Mouse (Mus musculus): ENCODE results near the gene Srgap1.

Gene Srgap1

DNA sequence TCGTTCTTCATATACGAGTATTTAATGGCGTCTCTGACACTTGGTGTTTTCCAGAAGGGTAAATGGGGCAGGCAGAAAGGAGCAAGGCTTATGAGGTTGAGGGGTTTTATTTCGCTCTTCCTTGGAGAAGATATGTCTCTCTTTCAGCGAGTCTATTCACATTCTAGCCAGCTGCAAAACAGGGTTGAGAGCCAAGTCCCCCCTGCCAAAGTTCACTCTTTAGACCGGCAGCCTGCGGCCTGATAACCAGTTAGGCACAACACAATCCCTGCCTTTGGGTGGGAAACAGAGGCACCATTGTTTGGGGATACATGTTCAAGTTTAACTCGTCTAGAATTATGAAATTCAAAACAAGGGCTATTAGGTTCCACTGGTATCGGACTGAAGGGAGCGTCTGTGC lies 83.0 kb downstream of the Srgap1 start:
- CTCF ChIA-PET: no interaction called here

DNA sequence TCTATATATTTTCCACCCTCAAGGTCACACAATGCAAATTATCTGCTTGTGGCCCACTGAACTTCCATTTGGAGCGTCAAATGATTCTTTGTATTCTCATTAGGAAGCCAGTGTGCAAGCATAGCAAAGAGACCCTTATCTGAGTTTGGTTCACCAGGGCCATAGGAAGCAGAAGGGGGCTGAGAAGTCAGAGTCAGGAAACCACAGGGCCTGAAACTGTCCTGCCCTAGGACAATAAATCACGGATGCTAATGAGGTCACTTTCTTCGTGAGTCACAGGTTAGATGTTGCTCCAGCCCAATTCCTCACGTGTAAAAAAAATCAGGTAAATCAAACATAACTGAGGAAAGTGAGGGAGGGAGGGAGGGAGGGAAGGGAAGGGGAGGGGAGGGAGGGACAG lies 85.1 kb downstream of the Srgap1 start:
- CTCF ChIA-PET: no interaction called here

DNA sequence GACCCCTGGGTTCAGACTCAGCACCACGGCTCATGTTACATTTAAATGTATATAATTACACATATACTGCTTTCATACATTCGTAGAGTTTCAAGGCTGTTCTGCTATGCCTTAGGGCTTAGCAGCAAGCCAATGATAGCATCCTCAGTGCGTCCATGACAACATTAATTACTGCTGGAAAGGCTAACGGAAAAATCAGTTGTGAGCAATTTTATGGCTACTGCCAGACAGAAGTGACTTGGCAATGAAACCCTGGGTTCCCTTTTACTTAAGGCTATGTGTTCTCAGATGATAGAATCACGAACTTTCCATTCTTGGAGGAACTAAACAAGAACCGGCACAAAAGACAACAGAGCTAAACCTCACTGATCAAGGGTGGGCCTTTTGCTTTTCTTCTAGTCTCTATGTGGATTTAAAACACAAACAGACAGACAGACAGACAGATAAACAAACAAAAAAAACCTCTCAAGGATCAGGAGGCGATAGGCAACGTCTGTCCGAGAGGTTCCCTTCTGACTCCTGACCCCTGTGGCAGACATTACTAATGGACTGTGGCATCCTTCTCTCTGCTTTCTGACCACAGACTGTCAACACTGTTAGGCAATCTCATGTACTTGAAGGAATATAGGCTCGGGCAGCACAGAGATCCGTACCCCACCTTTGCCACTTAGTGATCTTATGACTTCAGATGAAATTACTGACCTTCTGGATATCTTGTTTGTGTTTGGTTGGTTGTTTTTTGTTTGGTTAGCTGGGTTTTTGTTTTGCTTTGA lies 85.8 kb downstream of the Srgap1 start:
- CTCF ChIA-PET: no interaction called here

DNA sequence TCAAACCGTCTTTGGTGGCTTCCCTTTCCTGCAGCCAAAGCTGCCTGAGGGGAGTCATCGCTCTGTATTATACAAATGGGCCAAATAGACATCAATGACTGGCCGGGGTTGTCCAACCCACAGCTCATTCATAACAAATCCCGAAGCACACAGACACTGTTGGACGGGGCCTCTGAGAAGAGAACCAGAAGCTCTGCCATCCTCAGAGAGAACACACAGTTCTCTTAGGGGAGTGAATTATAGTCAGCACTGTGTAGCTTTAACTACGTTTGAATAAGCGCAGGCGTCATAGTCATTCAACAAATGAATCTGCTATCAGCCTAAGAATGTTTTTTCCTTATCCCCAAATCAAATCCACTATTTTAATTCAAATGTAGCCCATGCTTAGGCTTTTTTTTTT lies 88.4 kb downstream of the Srgap1 start:
- CTCF ChIA-PET: no interaction called here

DNA sequence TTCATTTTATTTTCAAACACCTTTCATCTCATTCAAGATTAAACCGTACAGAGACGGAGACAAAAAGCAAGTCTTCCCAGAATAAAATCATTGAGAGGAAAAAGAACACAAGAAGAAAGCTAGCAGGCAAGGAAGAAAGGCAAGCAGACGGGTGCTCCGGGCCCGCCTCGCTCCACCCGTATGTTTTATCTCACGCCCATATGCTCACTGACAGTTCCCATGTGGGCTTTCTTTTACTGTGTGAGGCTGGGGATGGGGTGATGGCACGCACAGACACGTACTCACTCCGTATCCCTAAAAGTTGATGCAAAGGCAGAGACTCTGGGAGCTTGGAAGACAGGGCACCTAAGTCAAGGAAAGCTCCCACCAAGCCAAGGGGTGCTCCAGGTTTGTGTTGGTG lies 90.6 kb downstream of the Srgap1 start:
- CTCF ChIA-PET: no interaction called here

DNA sequence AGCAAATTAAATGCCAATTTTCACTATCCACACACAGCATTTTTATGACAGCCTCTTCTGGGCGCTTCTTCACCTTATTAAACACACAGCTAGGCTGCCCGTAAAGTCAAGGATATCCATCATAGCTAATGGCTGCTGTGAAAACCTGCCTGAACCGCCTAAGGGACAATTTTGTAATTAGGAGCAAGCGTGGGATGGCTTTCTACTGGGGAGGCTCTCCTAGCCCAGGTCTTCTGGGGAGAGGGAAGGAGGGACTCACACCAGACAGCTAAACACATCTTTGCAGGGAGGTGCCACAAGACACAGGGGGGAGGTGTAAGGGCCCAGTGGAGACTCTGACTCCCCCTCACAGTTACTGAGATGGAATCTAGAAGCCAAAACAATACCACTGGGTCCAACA lies 91.4 kb downstream of the Srgap1 start:
- CTCF ChIA-PET: no interaction called here

DNA sequence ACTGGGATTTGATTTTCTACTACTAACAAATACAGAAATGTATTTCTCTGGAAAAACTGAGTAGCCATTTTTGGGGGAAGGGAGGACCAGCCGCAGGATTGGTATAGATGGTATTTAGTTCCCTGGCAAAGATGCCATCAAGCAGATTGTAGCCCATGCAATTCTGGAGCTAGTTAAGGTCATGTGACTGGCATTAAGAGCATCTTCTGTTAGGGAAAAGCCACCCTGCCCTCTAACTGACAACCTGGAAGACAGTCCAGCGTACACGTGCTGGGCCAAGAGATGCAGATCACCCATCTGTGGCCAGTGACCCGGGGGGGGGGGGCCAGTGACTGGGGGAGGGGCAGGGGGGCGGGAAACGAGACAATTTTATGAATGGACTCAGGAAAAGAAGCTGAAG lies 92.2 kb downstream of the Srgap1 start:
- CTCF ChIA-PET: no interaction called here

DNA sequence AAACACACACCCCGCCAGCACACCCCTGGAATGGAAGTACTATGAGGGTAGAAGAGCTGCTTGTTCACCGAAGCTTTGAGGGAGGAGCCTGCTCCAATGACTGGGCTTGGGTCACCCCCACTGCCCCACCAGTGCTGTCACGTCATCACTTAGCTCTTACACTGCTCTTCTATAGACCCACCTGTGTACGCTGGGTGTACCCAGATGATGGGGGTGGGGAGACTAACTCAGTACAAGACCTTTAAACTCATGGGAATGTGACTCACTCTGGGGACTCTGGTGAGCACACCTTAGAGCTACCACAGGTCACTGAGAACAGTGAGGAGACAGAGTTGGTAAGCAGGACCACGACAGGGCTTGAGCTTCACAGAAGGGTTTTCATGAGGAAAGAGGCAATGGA lies 94.1 kb downstream of the Srgap1 start:
- CTCF ChIA-PET: no interaction called here

DNA sequence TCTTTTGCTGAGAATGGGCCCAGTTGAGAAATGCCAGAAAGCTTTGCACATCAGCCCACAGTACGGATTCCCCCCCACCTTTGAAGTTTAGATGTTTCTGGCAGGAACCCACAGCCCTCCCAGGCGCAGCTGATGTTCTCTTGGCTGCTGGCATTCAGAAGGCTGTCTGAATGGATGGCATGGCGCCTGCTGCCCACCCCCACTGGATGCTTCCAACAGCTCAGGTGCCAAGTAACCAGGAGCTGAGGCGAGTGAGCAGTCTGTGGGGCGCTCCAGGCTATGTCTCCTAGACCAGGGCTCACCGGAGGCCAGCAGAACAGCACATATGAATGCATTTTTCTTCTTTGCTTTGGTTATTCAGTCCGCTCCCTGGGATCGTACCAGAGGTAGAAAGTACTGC lies 100.9 kb downstream of the Srgap1 start:
- CTCF ChIA-PET: no interaction called here

DNA sequence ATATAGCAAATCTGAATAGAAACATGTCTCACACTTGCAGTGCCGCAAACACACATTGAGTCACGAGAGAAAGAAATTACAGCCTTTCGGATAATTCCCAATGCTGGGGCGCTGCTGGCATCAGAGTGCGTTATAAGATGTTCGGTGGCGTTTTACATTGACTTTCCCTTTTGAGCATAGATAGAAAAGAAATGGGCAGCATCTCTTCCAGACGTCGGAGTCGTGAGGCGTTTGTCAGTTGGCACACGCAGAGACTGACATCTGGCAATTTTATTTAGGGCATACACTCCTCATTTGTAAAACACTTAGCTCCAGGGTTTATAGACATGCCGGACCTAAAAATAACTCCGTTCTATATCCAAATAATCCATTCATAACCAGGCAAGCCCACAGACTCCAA lies 115.2 kb downstream of the Srgap1 start:
- CTCF ChIA-PET: no interaction called here

DNA sequence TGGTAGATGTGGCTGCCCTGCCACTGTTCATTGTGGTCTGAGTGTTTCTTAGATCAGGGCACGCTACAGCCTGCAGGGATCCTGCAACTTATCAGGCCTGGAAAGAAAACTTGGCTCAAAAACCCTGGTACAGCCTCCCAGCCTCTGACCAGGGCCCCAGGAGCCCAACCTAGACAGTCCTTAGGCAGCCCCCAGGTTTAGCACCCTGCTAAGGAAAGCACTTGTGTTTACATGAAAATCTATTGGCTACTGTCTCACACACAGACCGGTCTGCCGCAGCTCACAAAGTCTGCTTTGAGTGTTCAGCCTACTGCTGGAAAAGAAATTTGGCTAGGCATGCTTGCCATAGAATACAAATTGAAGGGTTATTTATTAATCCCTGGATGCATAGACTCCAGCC lies 121.0 kb downstream of the Srgap1 start:
- CTCF ChIA-PET: no interaction called here

DNA sequence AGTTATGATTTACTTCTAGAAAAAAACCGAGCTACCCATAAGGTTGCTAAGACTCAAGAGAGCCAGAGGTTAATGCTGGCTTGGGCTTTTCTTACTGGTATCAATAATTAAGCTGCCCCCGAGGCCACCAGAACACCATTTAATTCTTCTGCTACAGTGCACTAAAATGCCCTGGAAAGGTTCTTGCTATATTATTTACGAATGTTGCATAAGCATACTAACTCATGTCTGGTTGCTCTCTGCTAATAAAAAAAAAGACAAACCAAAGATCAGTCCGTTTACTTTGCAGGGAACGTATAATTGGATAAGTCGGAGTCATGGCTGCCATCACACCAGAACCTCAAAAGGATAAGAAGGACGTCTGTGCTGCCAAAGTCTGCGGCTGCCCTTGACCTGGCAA lies 128.1 kb downstream of the Srgap1 start:
- CTCF ChIA-PET: no interaction called here

DNA sequence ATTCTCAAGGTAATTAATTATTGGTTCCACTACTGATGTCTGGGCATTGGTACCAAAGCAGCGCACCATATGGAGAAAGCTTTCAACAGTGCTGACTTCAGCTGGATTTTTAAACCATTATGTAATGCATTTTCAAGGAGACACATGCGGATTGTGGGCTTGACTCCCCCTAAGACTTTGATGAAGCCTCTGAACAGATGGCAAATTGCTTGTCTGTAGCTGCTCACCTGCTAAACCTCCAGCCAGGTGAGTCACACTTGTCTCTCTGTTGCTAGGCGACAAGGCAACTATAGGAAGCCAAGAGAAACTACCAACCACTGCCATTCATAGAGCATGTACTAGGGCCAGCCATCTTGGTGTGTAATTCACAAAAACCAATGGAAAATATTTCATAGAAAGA lies 128.5 kb downstream of the Srgap1 start:
- CTCF ChIA-PET: no interaction called here

DNA sequence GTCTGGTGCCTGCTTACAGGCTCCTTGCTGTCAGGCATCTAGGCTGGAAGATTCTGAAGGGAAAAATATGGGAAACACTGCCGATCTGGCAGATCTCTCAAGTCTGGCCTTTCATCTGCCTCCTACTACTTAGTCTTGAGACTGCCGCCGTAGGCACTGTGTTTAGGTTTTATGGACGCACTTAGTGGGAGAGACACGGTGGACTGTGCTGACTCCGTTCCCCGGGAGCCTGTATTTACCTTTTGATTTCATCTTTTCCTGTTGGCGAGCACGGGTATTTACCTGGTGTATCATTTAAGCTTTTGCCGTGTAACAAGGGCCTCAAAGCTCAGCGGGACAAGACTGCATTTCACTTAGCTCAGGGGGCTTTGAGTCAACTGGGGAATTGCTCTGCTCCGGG lies 131.6 kb downstream of the Srgap1 start:
- CTCF ChIA-PET: interaction anchor here (0.6 kb wide), 1 partner anchor 751 kb away, joined by 6 read pairs; no protein-coding TSS in a partner anchor

DNA sequence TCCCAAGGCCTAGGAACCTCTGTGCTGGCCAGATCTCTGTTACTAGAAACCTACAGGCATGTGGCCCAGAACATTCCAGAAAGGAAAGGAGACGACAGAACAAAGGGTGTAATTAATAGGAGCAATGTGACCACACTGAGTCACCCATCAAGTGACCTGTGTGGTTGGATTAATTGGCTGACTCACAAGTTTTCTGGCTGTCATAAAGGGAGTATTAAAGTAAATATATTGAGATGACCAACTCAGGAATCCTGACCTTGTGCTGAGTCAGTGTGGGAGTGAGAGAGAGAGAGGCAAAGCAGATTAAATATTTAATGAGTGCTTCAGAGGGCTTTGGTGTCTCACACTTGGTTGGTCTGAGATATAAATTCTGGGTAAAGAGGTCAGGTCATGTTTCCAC lies 143.0 kb downstream of the Srgap1 start:
- CTCF ChIA-PET: no interaction called here

DNA sequence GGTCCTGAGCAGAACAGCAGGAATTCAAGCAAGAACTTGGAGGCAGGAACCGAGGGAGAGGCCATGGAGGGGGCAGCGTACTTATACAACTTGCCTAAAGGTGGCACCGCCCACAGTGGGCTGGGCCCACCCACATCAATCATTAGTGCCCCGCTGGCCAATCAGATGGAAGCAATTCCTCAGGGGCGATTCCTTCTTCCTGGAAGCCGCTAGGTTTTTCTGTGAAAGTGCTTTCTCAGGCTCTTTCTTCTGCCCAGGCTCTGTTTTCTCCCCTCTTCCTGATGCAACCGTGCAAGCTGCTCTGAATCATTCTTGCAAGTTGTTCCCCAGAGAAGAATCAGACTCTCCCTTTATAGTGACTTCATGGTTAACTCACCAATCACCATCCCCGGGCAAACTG lies 144.5 kb downstream of the Srgap1 start:
- CTCF ChIA-PET: no interaction called here

DNA sequence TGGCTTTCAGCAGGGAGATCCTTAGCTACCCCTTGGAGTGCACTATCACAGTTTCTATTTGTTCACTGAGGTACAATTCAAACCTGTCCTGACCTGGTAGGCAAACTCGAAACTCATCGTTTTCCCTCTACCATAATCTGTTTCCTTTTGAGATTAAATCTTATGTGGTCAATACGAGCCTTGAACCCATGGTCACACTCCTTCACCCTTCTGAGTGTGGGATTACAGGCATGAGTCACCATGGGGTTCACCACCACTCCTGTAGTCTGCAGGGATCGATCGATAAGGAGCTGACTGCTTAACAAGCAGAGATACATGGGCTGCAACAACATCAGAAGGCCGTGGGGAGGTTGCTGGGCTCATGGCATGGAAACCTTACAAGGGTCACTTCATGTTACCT lies 146.3 kb downstream of the Srgap1 start:
- CTCF ChIA-PET: no interaction called here

DNA sequence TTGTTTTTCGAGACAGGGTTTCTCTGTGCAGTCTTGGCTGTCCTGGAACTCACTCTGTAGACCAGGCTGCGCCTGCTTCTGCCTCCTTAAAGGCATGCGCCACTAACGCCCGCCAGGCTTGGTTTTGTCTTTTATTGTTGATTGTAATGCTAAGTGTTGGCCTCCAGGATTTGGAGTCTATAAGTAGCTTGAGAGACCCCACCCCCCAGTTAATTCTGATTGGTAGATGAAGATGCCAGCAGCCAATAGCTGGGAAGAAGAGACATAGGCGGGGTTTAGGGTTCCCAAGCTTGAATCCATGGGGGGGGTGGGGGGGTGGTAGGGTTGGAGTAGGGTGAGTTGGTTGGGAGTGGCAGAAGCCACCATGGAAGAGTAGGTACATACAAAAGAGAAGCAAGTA lies 147.4 kb downstream of the Srgap1 start:
- CTCF ChIA-PET: no interaction called here

DNA sequence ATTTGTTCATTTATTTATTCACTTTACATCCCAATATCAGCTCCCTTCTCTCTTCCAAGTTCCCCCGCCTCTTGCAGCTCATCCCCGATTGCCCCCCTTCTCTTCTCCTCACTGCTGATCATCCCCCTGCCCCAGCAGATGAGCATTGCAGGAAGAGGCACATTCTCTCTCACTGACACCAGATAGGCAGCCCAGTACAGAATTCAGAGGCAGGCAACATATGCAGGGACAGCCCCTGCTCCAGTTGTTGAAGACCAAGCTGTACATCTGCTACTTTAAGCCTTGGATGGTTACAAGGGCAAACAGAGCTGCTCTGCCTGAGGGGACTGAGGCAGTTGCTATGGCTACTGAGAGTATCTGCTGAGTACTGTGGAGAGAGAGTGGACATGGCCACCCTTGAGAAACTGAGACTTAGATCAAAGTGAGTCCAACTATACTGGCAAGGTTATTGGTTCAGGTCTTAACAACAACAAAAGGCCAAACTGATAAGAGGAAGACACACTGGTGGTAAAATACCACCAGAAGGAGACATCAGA lies 149.2 kb downstream of the Srgap1 start:
- CTCF ChIA-PET: no interaction called here

DNA sequence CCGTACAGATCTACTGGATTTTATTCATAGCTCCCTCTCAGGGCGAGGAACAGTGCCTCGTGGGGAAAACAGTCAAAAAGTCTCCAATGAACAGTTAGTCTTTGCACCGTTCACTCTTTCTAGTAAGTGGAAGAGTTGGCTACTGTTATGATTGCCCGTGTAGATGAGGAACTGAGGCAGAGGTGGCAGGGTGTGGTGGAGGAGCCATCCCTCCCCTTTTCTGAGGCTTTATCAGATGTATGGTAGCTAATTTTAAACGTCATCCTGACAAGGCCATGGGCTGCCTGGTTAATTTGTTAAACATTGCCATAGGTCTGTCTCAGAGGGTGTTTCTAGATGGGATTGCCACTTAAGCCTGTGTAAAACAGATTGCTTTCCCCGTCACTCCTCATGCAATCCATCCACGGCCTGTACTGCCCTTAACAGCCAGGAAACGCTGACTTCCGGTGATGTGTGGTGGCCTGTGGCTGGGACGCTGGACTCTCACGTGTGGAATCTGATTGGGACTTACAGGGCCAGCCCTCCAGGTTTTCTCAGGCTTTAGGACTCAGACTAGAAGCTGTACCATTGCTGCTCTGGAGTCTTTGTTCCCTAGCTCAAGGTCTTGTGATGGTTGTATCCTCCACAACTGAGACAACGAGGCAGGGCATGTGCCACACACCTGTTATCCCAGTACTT lies 155.6 kb downstream of the Srgap1 start:
- CTCF ChIA-PET: no interaction called here

DNA sequence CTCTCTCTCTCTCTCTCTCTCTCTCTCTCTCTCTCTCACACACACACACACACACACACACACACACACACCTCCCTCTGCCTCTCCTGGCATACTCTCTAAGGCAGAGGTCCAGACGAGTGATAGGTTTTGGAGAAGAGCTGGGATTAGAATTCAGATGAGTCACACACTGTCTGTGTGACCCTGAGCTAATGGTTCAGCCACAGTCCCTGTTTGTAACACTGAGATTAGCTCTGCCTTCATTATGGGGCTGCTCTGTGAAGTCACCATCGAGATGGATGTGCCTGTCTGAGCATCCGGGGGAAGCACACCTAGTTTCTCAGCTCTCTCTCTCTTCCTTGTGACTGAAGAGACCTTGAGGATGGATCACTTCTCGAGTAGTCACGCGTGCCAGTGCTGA lies 157.1 kb downstream of the Srgap1 start:
- CTCF ChIA-PET: no interaction called here

DNA sequence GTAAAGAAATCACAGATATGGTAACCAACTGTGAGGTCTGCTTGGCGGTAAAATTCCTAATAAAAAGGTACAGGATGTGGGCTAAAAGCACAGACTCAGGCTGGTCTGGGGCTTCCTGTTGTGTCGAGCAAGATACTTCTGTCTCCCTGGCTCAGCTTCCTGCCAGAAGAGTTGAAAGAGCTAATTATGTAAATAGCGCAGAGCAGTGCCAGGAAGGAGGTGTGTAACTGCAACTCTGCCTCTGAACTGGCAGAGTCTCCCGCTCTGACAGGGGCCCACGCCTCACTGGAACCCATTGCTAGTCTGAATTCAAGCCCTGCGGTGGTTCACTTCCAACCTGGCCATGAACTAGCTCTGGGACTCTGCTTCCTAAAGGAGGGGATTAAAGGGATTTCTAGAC lies 160.3 kb downstream of the Srgap1 start:
- CTCF ChIA-PET: no interaction called here

DNA sequence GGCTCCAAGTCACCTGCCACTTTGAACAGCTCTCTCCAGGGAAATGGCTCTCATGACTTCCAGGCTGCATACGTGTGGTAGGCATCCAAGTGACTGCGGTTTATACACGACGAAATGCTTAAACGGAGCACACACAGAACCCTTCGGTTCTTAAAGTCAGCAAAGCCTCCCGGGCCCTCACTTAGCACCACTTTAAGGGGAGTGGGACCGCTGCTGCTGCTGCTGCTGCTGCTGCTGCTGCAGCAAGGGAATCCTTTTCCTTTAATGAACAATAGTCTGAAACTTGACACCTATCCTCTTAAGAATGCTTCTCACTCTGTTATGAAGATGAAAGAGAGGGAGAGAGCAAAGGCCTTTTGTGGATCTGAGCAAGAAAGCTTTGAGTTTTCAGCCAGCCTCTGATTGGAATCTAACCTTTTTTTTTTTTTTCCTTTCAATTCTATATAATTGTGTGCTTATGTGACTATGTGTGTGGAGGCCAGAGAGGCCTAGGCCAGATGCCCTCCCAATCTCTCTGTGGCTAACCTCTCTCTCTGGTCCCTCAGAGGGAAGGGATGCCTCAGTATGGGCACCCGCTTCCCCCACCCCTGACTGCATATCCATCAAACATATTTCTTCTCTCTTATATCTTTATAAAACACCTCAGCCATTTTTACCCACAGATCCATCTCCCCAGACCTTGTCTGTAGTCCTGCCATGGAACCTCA lies 161.4 kb downstream of the Srgap1 start:
- CTCF ChIA-PET: interaction anchor here (0.6 kb wide), 1 partner anchor 77 kb away, joined by 3 read pairs; no protein-coding TSS in a partner anchor

Data from spleen, embryonic (tissue).